Mouse (Mus musculus) lung, adult 2 months (tissue): Measurements from ENCODE around the gene Lama5.

ENCODE experiments used
- CTCF ChIP-seq: fragments of 200-500 bp; IDR thresholded peaks from 2 replicates; pipeline ENCODE4 v1.5.1; 2011; ENCODE audit warnings: mild to moderate bottlenecking, low read length, control low read depth; ENCODE audit not compliant: insufficient read depth
- POLR2A ChIP-seq: fragments of 200-500 bp; IDR thresholded peaks from 2 replicates; pipeline ENCODE4 v1.6.1; 2011; ENCODE audit warnings: low read depth, mild to moderate bottlenecking, control low read depth, low read length, borderline replicate concordance; ENCODE audit errors: extremely low read depth

- TF ChIP-seq CTCF (no peak), POLR2A (no peak)
Observed at GRCm38 (mm10) chr2:180184011-180184751, 41.5 kb downstream of the Lama5 start.
